Mouse (Mus musculus): ENCODE results near the gene Aftph.

GRCm38 (mm10) chr11:20643161-20643560 is 98.2 kb downstream of the Aftph start:
- no peak for TF ChIP-seq POLR2A (IDR thresholded peaks at IDR 0.05; ENCODE audit: insufficient read depth, low read length)
- TF ChIP-seq CTCF (IDR thresholded peaks at IDR 0.05; ENCODE audit: low read depth, low read length), result no peak
- no peak for TF ChIP-seq EP300 (IDR thresholded peaks at IDR 0.05; ENCODE audit: insufficient read depth, low read depth, low read length)

All from ES-Bruce4 (cell line).